Mouse (Mus musculus) myocyte (in vitro differentiated cells): ENCODE data around the gene Cdh15. TPM values are rescaled to one million over a fixed set of nuclear protein-coding genes. Genes with fewer than 3 reads are reported as not detected.

Experiments
- H3K27me3 ChIP-seq: one replicate; pipeline ENCODE4 v1.6.1; 2011; ENCODE audit not compliant: control insufficient read depth, insufficient read depth, insufficient read length
- H3K36me3 ChIP-seq: one replicate; pipeline ENCODE4 v1.6.1; 2011; ENCODE audit not compliant: control insufficient read depth, insufficient read depth
- H3K4me2 ChIP-seq: one replicate; pipeline ENCODE4 v1.6.1; 2011; ENCODE audit warnings: low read depth, control low read depth
- H3K4me3 ChIP-seq: one replicate; pipeline ENCODE4 v1.5.1; 2011; ENCODE audit warnings: mild to moderate bottlenecking, control low read depth, moderate library complexity
- H3K79me2 ChIP-seq: one replicate; pipeline ENCODE4 v1.6.1; 2011; ENCODE audit not compliant: control insufficient read depth, insufficient read depth
- H3ac ChIP-seq: one replicate; pipeline ENCODE4 v1.6.1; 2011; ENCODE audit not compliant: control insufficient read depth, insufficient read length
- CEBPB ChIP-seq: IDR thresholded peaks from 2 replicates; pipeline ENCODE4 v1.6.1; 2011; ENCODE audit warnings: mild to moderate bottlenecking, moderate library complexity; ENCODE audit not compliant: poor library complexity, insufficient read depth, severe bottlenecking
- E2F4 ChIP-seq: IDR thresholded peaks from one replicate; pipeline ENCODE4 v1.6.1; 2011; ENCODE audit warnings: mild to moderate bottlenecking, control low read depth, moderate library complexity; ENCODE audit not compliant: insufficient read depth
- MAX ChIP-seq: IDR thresholded peaks from one replicate; pipeline ENCODE4 v1.6.1; 2011; ENCODE audit warnings: low read depth, mild to moderate bottlenecking, control low read depth
- MYOD1 ChIP-seq, 3 experiments: IDR thresholded peaks; one replicate each; pipeline ENCODE4 v1.6.1; 2011; ENCODE audit warnings: control low read depth in 2 of 3, low read depth in 2 of 3, mild to moderate bottlenecking in 2 of 3, moderate library complexity in 1 of 3; ENCODE audit not compliant: insufficient read length in 2 of 3, control insufficient read depth in 1 of 3
- MYOG ChIP-seq, 3 experiments: IDR thresholded peaks; one replicate each; pipeline ENCODE4 v1.6.1; 2011; ENCODE audit warnings: control low read depth in 2 of 3, low read depth in 2 of 3, mild to moderate bottlenecking in 2 of 3; ENCODE audit not compliant: insufficient read length in 2 of 3, control insufficient read depth in 1 of 3, insufficient read depth in 1 of 3
- POLR2A ChIP-seq: IDR thresholded peaks from one replicate; pipeline ENCODE4 v1.6.1; 2011; ENCODE audit warnings: low read depth, mild to moderate bottlenecking, control low read depth, moderate library complexity; ENCODE audit not compliant: insufficient read length
- POLR2AphosphoS2 ChIP-seq: IDR thresholded peaks from one replicate; pipeline ENCODE4 v1.6.1; 2011; ENCODE audit warnings: low read depth, control low read depth; ENCODE audit not compliant: insufficient read length
- REST ChIP-seq: IDR thresholded peaks from one replicate; pipeline ENCODE4 v1.6.1; 2011; ENCODE audit warnings: mild to moderate bottlenecking, control low read depth, moderate library complexity; ENCODE audit not compliant: insufficient read depth, insufficient read length
- SRF ChIP-seq: IDR thresholded peaks from one replicate; pipeline ENCODE4 v1.6.1; 2011; ENCODE audit warnings: low read depth; ENCODE audit not compliant: control insufficient read depth, insufficient read length
- TCF12 ChIP-seq: IDR thresholded peaks from one replicate; pipeline ENCODE4 v1.6.1; 2011; ENCODE audit warnings: mild to moderate bottlenecking, control low read depth; ENCODE audit not compliant: poor library complexity, insufficient read depth, severe bottlenecking
- TCF3 ChIP-seq: IDR thresholded peaks from one replicate; pipeline ENCODE4 v1.6.1; 2011; ENCODE audit warnings: low read depth, control low read depth; ENCODE audit not compliant: insufficient read length
- USF1 ChIP-seq: IDR thresholded peaks from one replicate; pipeline ENCODE4 v1.6.1; 2011; ENCODE audit warnings: low read depth, mild to moderate bottlenecking, control low read depth, moderate library complexity
- polyA plus RNA-seq: library from polyadenylated mRNA; unstranded; fragments of >200 nt; fragmentation: generic; extraction: Trizol; gene quantifications from one replicate; pipeline ENCODE4 v1.2.1, GENCODE M21; 2012; ENCODE audit warnings: missing spikeins

Gene Cdh15
- polyA plus RNA-seq, 1 experiment: 401 TPM

DNA sequence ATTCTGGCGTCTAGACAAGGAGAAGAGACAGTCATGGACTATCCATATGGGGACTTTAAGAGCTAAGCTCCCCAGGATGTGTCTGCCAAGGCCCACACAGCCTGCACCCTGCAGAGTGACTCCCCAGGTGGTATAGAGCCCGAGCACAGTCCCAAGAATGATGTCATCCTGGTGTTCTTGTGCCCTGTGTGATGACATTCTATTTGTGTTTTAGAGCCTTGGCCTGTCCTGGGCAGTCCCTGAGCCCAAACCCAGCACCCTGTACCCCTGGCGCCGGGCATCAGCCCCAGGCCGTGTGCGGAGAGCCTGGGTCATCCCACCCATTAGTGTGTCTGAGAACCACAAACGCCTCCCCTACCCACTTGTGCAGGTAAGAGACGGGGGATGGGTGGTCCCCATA lies 8.5 kb downstream of the Cdh15 start:
- H3K4me3 ChIP-seq: no peak overlapping the region
- H3K79me2 ChIP-seq: peaks cover 44% of the 10 kb centered on the region
- H3K36me3 ChIP-seq: peaks cover 39% of the 10 kb centered on the region
- TF ChIP-seq TCF3 (no peak), MYOG (IDR thresholded peaks at IDR 0.05; ENCODE audit: control insufficient read depth in 1 of 3, insufficient read depth in 1 of 3, insufficient read length in 2 of 3, low read depth in 2 of 3) (no peak), E2F4 (no peak), MAX (no peak), SRF (no peak), USF1 (no peak), MYOD1 (IDR thresholded peaks at IDR 0.05; ENCODE audit: control insufficient read depth in 1 of 3, insufficient read length in 2 of 3, low read depth in 2 of 3) (no peak), REST (no peak), POLR2A (no peak), CEBPB (no peak), TCF12 (no peak), POLR2AphosphoS2 (no peak)
- no peaks in the 10 kb centered on the region for H3K27me3 ChIP-seq
- H3K4me2 ChIP-seq: no peak overlapping the region
- no peak overlapping the region for H3ac ChIP-seq

DNA sequence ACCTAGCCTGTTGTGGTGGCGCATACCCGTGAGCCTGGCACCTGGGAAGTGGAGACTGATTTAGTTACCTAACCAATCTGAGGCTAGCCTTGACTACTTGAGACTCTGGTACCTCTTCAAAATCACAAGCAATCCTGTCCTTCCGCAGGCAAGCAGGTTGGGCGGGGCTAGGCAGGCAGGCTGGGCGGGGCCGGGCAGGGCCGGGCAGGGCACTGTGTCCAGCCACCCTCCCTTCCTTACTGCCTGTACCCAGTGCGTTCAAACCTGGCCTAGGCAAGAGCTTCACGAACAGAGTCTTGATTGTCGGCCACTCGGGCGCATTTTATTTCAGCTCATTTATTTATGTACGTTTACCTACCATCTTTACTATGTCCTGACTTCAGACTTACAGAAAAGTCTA lies 12.1 kb downstream of the Cdh15 start:
- H3K36me3 ChIP-seq: peaks cover 50% of the 10 kb centered on the region
- TF ChIP-seq POLR2AphosphoS2 (no peak), TCF12 (no peak), SRF (no peak), CEBPB (no peak), MYOD1 (IDR thresholded peaks at IDR 0.05; ENCODE audit: control insufficient read depth in 1 of 3, insufficient read length in 2 of 3, low read depth in 2 of 3) (no peak), MAX (no peak), E2F4 (no peak), REST (no peak), USF1 (no peak), MYOG (IDR thresholded peaks at IDR 0.05; ENCODE audit: control insufficient read depth in 1 of 3, insufficient read depth in 1 of 3, insufficient read length in 2 of 3, low read depth in 2 of 3) (no peak), POLR2A (no peak), TCF3 (no peak)
- H3K27me3 ChIP-seq: no peaks in the 10 kb centered on the region
- peaks cover 14% of the 10 kb centered on the region for H3K79me2 ChIP-seq
- H3K4me2 ChIP-seq: no peak overlapping the region
- H3K4me3 ChIP-seq: no peak overlapping the region
- no peak overlapping the region for H3ac ChIP-seq

- H3K79me2 ChIP-seq: no peaks in the 10 kb centered on the region
- H3ac ChIP-seq: no peak overlapping the region
- peaks cover 58% of the 10 kb centered on the region for H3K36me3 ChIP-seq
- H3K4me3 ChIP-seq: no peak overlapping the region
- no peak overlapping the region for H3K4me2 ChIP-seq
- no peaks in the 10 kb centered on the region for H3K27me3 ChIP-seq
- no peak for TF ChIP-seq POLR2A
- no peak for TF ChIP-seq MAX
- TF ChIP-seq TCF12: no peak
- no peak for TF ChIP-seq REST
- no peak for TF ChIP-seq MYOG (IDR thresholded peaks at IDR 0.05; ENCODE audit: control insufficient read depth in 1 of 3, insufficient read depth in 1 of 3, insufficient read length in 2 of 3, low read depth in 2 of 3)
- TF ChIP-seq USF1: no peak
Observed at GRCm38 (mm10) chr8:122864719-122865129, 17.0 kb downstream of the Cdh15 start.

- no peaks in the 10 kb centered on the region for H3K27me3 ChIP-seq
- no peak overlapping the region for H3ac ChIP-seq
- TF ChIP-seq MAX (no peak), POLR2AphosphoS2 (peak; percentile 9)
- no peaks in the 10 kb centered on the region for H3K79me2 ChIP-seq
- no peak overlapping the region for H3K4me2 ChIP-seq
- H3K4me3 ChIP-seq: no peak overlapping the region
- H3K36me3 ChIP-seq: peaks cover 58% of the 10 kb centered on the region
Observed at GRCm38 (mm10) chr8:122865441-122865840, 17.7 kb downstream of the Cdh15 start.

DNA sequence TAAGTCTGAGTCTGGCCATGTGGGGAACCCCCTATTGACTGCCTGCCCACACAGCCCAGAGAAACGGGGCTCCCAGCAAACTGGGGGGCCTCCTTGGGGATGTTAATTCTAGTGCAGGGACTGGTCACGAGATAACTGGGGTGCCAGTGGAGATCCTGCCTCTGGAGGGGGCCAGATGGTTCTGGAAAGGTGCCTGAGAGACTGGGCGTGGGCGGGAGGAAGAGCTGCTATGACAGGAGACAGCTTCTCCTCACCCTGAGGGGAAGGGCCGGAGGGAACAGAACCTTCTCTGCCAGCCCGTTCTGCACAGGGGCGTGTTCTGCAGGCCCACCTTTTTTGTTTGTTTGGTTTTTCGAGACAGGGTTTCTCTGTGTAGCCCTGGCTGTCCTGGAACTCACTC lies 18.5 kb downstream of the Cdh15 start:
- Histone ChIP-seq H3K27me3 (no peaks in the 10 kb centered on the region), H3ac (no peak overlapping the region), H3K36me3 (peaks cover 52% of the 10 kb centered on the region), H3K4me3 (no peak overlapping the region), H3K79me2 (no peaks in the 10 kb centered on the region), H3K4me2 (no peak overlapping the region)
- no peak for TF ChIP-seq SRF
- TF ChIP-seq MYOD1 (IDR thresholded peaks at IDR 0.05; ENCODE audit: control insufficient read depth in 1 of 3, insufficient read length in 2 of 3, low read depth in 2 of 3): no peak
- no peak for TF ChIP-seq POLR2A
- no peak for TF ChIP-seq MAX
- TF ChIP-seq USF1: no peak
- no peak for TF ChIP-seq MYOG (IDR thresholded peaks at IDR 0.05; ENCODE audit: control insufficient read depth in 1 of 3, insufficient read depth in 1 of 3, insufficient read length in 2 of 3, low read depth in 2 of 3)
- no peak for TF ChIP-seq REST
